Mouse (Mus musculus): ENCODE results near the gene Gm20388. TPM values are rescaled to one million over a fixed set of nuclear protein-coding genes. Genes with fewer than 3 reads are reported as not detected.
A peak's percentile ranks its signal among the peaks of the same experiment; 100 is the strongest.

The Gm20388 gene
- polyA plus RNA-seq, 1 experiment from 2014 or later = not detected

GRCm38 (mm10) chr8:121542901-121543300 is 1632.3 kb downstream of the Gm20388 start:
- Histone ChIP-seq H3K27me3 (ENCODE audit: control insufficient read depth, insufficient read depth, low read length) (no peaks in the 10 kb centered on the region), H3K9me3 (ENCODE audit: control insufficient read depth, low read length) (no peaks in the 10 kb centered on the region; the same call in 1 of the 2 replicates), H3K36me3 (ENCODE audit: control insufficient read depth, insufficient read depth, low read length) (no peaks in the 10 kb centered on the region), H3K4me2 (no peak overlapping the region), H3K4me3 (ENCODE audit: low read depth, low read length) (no peak overlapping the region), H3K9ac (ENCODE audit: low read length) (no peak overlapping the region), H3K27ac (ENCODE audit: low read depth, low read length) (no peak overlapping the region), H3K4me1 (ENCODE audit: control insufficient read depth, insufficient read depth, low read length) (no peaks in the 10 kb centered on the region)
- no peak for ATAC-seq (ENCODE audit: low FRiP score)
- 64% methylated on average over 13 of the region's 13 CpGs for WGBS
- DNase-seq (ENCODE audit: low spot score, missing footprints) = peak; percentile 56

GRCm38 (mm10) chr8:121544276-121544785 is 1633.7 kb downstream of the Gm20388 start, which contains the start of gene 1700018B08Rik:
Gene 1700018B08Rik, minus strand, starts transcription at chr8:121544320.
- Histone ChIP-seq H3K36me3 (ENCODE audit: control insufficient read depth, insufficient read depth, low read length) (no peaks in the 10 kb centered on the region), H3K4me3 (ENCODE audit: low read depth, low read length) (no peak within 1 kb of the TSS), H3K4me2 (no peak within 1 kb of the TSS), H3K9ac (ENCODE audit: low read length) (no peak within 1 kb of the TSS; the same call in 1 of the 2 replicates), H3K4me1 (ENCODE audit: control insufficient read depth, insufficient read depth, low read length) (no peaks in the 10 kb centered on the region), H3K27me3 (ENCODE audit: control insufficient read depth, insufficient read depth, low read length) (no peaks in the 10 kb centered on the region; the same call in 1 of the 2 replicates), H3K9me3 (ENCODE audit: control insufficient read depth, low read length) (no peaks in the 10 kb centered on the region; the same call in 1 of the 2 replicates), H3K27ac (ENCODE audit: low read depth, low read length) (no peak within 1 kb of the TSS)
- ATAC-seq (ENCODE audit: low FRiP score) (no peak), DNase-seq (ENCODE audit: low spot score, missing footprints) (peak; percentile 79)
- WGBS = 90% methylated on average over 12 of the region's 12 CpGs

GRCm38 (mm10) chr8:121544936-121545335 is 1634.3 kb downstream of the Gm20388 start:
- H3K9me3 ChIP-seq (ENCODE audit: control insufficient read depth, low read length) = no peaks in the 10 kb centered on the region; the same call in 1 of the 2 replicates
- H3K36me3 ChIP-seq (ENCODE audit: control insufficient read depth, insufficient read depth, low read length) = no peaks in the 10 kb centered on the region
- ATAC-seq (ENCODE audit: low FRiP score) (no peak), DNase-seq (ENCODE audit: low spot score, missing footprints) (peak; percentile 62)
- H3K9ac ChIP-seq (ENCODE audit: low read length) = no peak overlapping the region; the same call in 1 of the 2 replicates
- WGBS = 80% methylated on average over 11 of the region's 11 CpGs
- no peak overlapping the region for H3K4me3 ChIP-seq (ENCODE audit: low read depth, low read length)
- H3K4me2 ChIP-seq = no peak overlapping the region
- no peaks in the 10 kb centered on the region for H3K4me1 ChIP-seq (ENCODE audit: control insufficient read depth, insufficient read depth, low read length)
- H3K27ac ChIP-seq (ENCODE audit: low read depth, low read length) = no peak overlapping the region
- H3K27me3 ChIP-seq (ENCODE audit: control insufficient read depth, insufficient read depth, low read length) = no peaks in the 10 kb centered on the region; the same call in 1 of the 2 replicates

- Histone ChIP-seq H3K9ac (ENCODE audit: low read length) (no peak overlapping the region), H3K9me3 (ENCODE audit: control insufficient read depth, low read length) (no peaks in the 10 kb centered on the region), H3K4me1 (ENCODE audit: control insufficient read depth, insufficient read depth, low read length) (no peaks in the 10 kb centered on the region), H3K27me3 (ENCODE audit: control insufficient read depth, insufficient read depth, low read length) (no peaks in the 10 kb centered on the region; the same call in 1 of the 2 replicates), H3K4me2 (no peak overlapping the region), H3K36me3 (ENCODE audit: control insufficient read depth, insufficient read depth, low read length) (no peaks in the 10 kb centered on the region), H3K4me3 (ENCODE audit: low read depth, low read length) (no peak overlapping the region), H3K27ac (ENCODE audit: low read depth, low read length) (no peak overlapping the region)
- ATAC-seq (ENCODE audit: low FRiP score) = peak; percentile 61; the same call in 1 of the 2 replicates
- WGBS = 8% methylated on average over 7 of the region's 7 CpGs
- DNase-seq (ENCODE audit: low spot score, missing footprints) = peak; percentile 99
These were observed 1636.5 kb downstream of the Gm20388 start for GRCm38 (mm10) chr8:121547132-121547531.

GRCm38 (mm10) chr8:121550056-121550455 is 1639.4 kb downstream of the Gm20388 start:
- no peak for DNase-seq (ENCODE audit: low spot score, missing footprints)
- H3K9me3 ChIP-seq (ENCODE audit: control insufficient read depth, low read length) = no peaks in the 10 kb centered on the region
- WGBS = 87% methylated on average over 6 of the region's 6 CpGs
- H3K9ac ChIP-seq (ENCODE audit: low read length) = no peak overlapping the region
- H3K27me3 ChIP-seq (ENCODE audit: control insufficient read depth, insufficient read depth, low read length) = no peaks in the 10 kb centered on the region; the same call in 1 of the 2 replicates
- ATAC-seq (ENCODE audit: low FRiP score) = no peak
- no peak overlapping the region for H3K4me2 ChIP-seq
- H3K4me1 ChIP-seq (ENCODE audit: control insufficient read depth, insufficient read depth, low read length) = no peaks in the 10 kb centered on the region
- no peak overlapping the region for H3K27ac ChIP-seq (ENCODE audit: low read depth, low read length)
- H3K4me3 ChIP-seq (ENCODE audit: low read depth, low read length) = no peak overlapping the region
- peaks cover 11% of the 10 kb centered on the region for H3K36me3 ChIP-seq (ENCODE audit: control insufficient read depth, insufficient read depth, low read length)

GRCm38 (mm10) chr8:121551065-121551985 is 1640.7 kb downstream of the Gm20388 start:
- no peaks in the 10 kb centered on the region for H3K4me1 ChIP-seq (ENCODE audit: control insufficient read depth, insufficient read depth, low read length)
- no peaks in the 10 kb centered on the region; the same call in 1 of the 2 replicates for H3K27me3 ChIP-seq (ENCODE audit: control insufficient read depth, insufficient read depth, low read length)
- H3K9ac ChIP-seq (ENCODE audit: low read length) = no peak overlapping the region
- no peaks in the 10 kb centered on the region for H3K9me3 ChIP-seq (ENCODE audit: control insufficient read depth, low read length)
- no peak overlapping the region for H3K4me3 ChIP-seq (ENCODE audit: low read depth, low read length)
- H3K27ac ChIP-seq (ENCODE audit: low read depth, low read length) = no peak overlapping the region
- peaks cover 11% of the 10 kb centered on the region for H3K36me3 ChIP-seq (ENCODE audit: control insufficient read depth, insufficient read depth, low read length)
- DNase-seq (ENCODE audit: low spot score, missing footprints) = peak; percentile 72
- WGBS = 70% methylated on average over 24 of the region's 24 CpGs
- ATAC-seq (ENCODE audit: low FRiP score) = no peak
- H3K4me2 ChIP-seq = no peak overlapping the region

- Histone ChIP-seq H3K9ac (ENCODE audit: low read length) (no peak overlapping the region), H3K9me3 (ENCODE audit: control insufficient read depth, low read length) (no peaks in the 10 kb centered on the region), H3K4me3 (ENCODE audit: low read depth, low read length) (no peak overlapping the region), H3K27me3 (ENCODE audit: control insufficient read depth, insufficient read depth, low read length) (no peaks in the 10 kb centered on the region; the same call in 1 of the 2 replicates), H3K27ac (ENCODE audit: low read depth, low read length) (no peak overlapping the region), H3K36me3 (ENCODE audit: control insufficient read depth, insufficient read depth, low read length) (peaks cover 11% of the 10 kb centered on the region), H3K4me2 (no peak overlapping the region), H3K4me1 (ENCODE audit: control insufficient read depth, insufficient read depth, low read length) (no peaks in the 10 kb centered on the region)
- no peak for DNase-seq (ENCODE audit: low spot score, missing footprints)
- 90% methylated on average over 9 of the region's 9 CpGs for WGBS
- ATAC-seq (ENCODE audit: low FRiP score) = no peak
These were observed 1641.9 kb downstream of the Gm20388 start for GRCm38 (mm10) chr8:121552506-121552905.

- DNase-seq (ENCODE audit: low spot score, missing footprints) = no peak
- H3K36me3 ChIP-seq (ENCODE audit: control insufficient read depth, insufficient read depth, low read length) = peaks cover 11% of the 10 kb centered on the region
- H3K9me3 ChIP-seq (ENCODE audit: control insufficient read depth, low read length) = no peaks in the 10 kb centered on the region
- ATAC-seq (ENCODE audit: low FRiP score) = no peak
- H3K4me2 ChIP-seq = no peak overlapping the region
- 90% methylated on average over 32 of the region's 32 CpGs for WGBS
- no peak overlapping the region for H3K9ac ChIP-seq (ENCODE audit: low read length)
- H3K27ac ChIP-seq (ENCODE audit: low read depth, low read length) = no peak overlapping the region
- H3K4me3 ChIP-seq (ENCODE audit: low read depth, low read length) = no peak overlapping the region
- no peaks in the 10 kb centered on the region for H3K4me1 ChIP-seq (ENCODE audit: control insufficient read depth, insufficient read depth, low read length)
- H3K27me3 ChIP-seq (ENCODE audit: control insufficient read depth, insufficient read depth, low read length) = no peaks in the 10 kb centered on the region
These were observed 1643.3 kb downstream of the Gm20388 start for GRCm38 (mm10) chr8:121553831-121554475.

Data from midbrain, embryonic 11.5 days (tissue).